Mouse (Mus musculus): ENCODE data around the gene Ankrd60.

Gene Ankrd60

GRCm38 (mm10) chr2:173584361-173584760 is 6.2 kb upstream of the Ankrd60 start:
- no peak for DNase-seq (ENCODE audit: low spot score)

- no peak for DNase-seq (ENCODE audit: low spot score)
Observed at GRCm38 (mm10) chr2:173583455-173583854, 5.3 kb upstream of the Ankrd60 start.

GRCm38 (mm10) chr2:173582903-173583302 is 4.7 kb upstream of the Ankrd60 start:
- no peak for DNase-seq (ENCODE audit: low spot score)

GRCm38 (mm10) chr2:173581096-173581495 is 2.9 kb upstream of the Ankrd60 start:
- DNase-seq (ENCODE audit: low spot score), result no peak

GRCm38 (mm10) chr2:173578595-173578994 is 430 bp upstream of the Ankrd60 start:
- no peak for DNase-seq (ENCODE audit: low spot score)

- no peak for DNase-seq (ENCODE audit: low spot score)
Observed at GRCm38 (mm10) chr2:173564179-173564578, 14.0 kb downstream of the Ankrd60 start.

- no peak for DNase-seq (ENCODE audit: low spot score)
Observed at GRCm38 (mm10) chr2:173563336-173563735, 14.8 kb downstream of the Ankrd60 start.

GRCm38 (mm10) chr2:173561851-173562442 is 16.2 kb downstream of the Ankrd60 start:
- DNase-seq (ENCODE audit: low spot score), result peak; percentile 35

- no peak for DNase-seq (ENCODE audit: low spot score)
Observed at GRCm38 (mm10) chr2:173558754-173559396, 19.3 kb downstream of the Ankrd60 start.

GRCm38 (mm10) chr2:173553863-173554262 is 24.3 kb downstream of the Ankrd60 start:
- no peak for DNase-seq (ENCODE audit: low spot score)

GRCm38 (mm10) chr2:173550681-173551080 is 27.5 kb downstream of the Ankrd60 start:
- no peak for DNase-seq (ENCODE audit: low spot score)

GRCm38 (mm10) chr2:173549236-173549635 is 28.9 kb downstream of the Ankrd60 start:
- DNase-seq (ENCODE audit: low spot score), result no peak

- peak; percentile 31 for DNase-seq (ENCODE audit: low spot score)
Observed at GRCm38 (mm10) chr2:173545992-173546703, 32.0 kb downstream of the Ankrd60 start.

GRCm38 (mm10) chr2:173542716-173543115 is 35.4 kb downstream of the Ankrd60 start:
- DNase-seq (ENCODE audit: low spot score), result no peak

- no peak for DNase-seq (ENCODE audit: low spot score)
Observed at GRCm38 (mm10) chr2:173541748-173542147, 36.4 kb downstream of the Ankrd60 start.

- DNase-seq (ENCODE audit: low spot score), result no peak
Observed at GRCm38 (mm10) chr2:173539781-173540180, 38.4 kb downstream of the Ankrd60 start.

GRCm38 (mm10) chr2:173535886-173536285 is 42.3 kb downstream of the Ankrd60 start:
- no peak for DNase-seq (ENCODE audit: low spot score)

GRCm38 (mm10) chr2:173535390-173535789 is 42.8 kb downstream of the Ankrd60 start:
- no peak for DNase-seq (ENCODE audit: low spot score)

- DNase-seq (ENCODE audit: low spot score), result no peak
Observed at GRCm38 (mm10) chr2:173534581-173534980, 43.6 kb downstream of the Ankrd60 start.

- no peak for DNase-seq (ENCODE audit: low spot score)
Observed at GRCm38 (mm10) chr2:173532711-173533462, 45.3 kb downstream of the Ankrd60 start.

- no peak for DNase-seq (ENCODE audit: low spot score)
Observed at GRCm38 (mm10) chr2:173528493-173528892, 49.7 kb downstream of the Ankrd60 start.

- DNase-seq (ENCODE audit: low spot score), result no peak
Observed at GRCm38 (mm10) chr2:173522376-173522775, 55.8 kb downstream of the Ankrd60 start, which contains the start of gene 1700021F07Rik. TSS of gene 1700021F07Rik (plus strand) at chr2:173522586.
